Mouse (Mus musculus) adrenal gland, adult (tissue): ENCODE measurements around the gene Cntrl.

Experiments used
- DNase-seq, 2 experiments: peaks; one replicate each; pipeline ENCODE4 v3.0.0; 2022 to 2023; ENCODE audit warnings: low spot score in 1 of 2; ENCODE audit not compliant: inconsistent age in 2 of 2

Cntrl gene

DNA sequence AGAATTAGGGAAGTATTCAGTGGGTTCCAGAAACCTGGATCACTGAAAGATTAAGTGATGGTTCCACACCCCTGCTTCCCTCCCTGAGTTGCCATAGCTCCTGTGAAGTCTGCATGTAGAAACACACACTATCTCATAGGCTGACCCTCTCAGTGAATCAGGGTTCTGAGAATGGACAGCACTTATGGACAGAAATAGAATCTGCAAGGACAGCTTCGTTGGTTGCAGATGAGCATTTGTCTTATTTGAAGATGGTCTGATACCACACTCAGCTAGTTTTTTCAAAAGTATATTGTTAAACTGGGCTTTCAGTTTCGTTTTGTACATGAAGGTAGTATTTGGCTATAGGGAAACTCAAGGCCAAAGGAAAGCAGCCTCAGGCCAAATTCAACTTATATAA lies 1.2 kb downstream of the Cntrl start:
- no peak for DNase-seq

GRCm38 (mm10) chr2:35124716-35125115 lies 15.4 kb downstream of the Cntrl start:
- DNase-seq = no peak

DNA sequence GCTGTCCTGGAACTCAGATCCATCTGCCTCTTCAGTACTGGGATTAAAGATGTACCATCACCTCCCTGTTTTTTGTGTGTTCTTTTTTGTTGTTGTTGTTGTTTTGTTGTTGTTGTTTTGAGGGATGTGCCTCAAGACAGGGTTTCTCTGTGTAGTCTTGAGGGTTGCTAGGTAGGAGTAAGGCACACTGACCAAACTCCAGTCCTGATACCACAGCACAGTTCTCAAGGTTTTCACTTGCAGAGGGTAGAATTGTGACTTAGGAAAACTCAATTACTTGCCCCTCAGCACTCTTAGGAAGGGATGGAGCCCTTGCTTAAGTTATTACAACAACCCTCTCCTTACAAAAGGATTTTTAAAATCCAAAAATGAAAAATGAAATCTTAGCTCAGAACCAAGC lies 22.2 kb downstream of the Cntrl start:
- DNase-seq = no peak

DNA sequence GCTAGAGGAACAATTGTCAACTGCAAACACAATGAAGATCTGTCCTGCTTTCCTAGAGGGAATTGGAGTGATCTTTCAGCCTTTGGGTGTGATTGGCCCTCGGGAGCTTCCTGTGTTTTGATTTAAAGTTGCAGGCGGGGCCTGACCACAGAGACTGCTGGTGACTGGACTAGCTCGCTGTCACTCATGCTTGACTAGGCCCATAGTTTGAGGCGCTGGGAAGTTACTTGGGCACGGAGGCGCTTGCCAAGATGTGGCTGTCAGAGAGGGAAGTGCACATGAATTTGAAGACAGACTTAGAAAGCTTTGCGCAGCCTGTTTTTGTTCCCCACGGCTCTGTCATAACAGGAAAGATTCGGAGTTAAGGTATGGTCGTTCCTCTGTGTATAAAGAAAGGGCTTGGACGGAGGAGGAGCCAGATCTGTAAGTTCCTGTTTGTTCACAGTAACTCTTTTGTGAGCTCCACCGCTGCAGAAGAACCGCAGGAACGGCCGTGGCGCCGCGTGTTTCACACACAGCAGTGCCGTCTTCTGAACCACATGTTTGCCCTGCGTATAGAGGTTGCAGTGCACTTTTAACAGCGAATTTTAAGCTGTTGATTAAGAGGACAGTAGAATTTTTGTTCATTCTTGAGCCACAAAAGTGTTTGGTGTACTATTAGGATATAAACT lies 22.8 kb downstream of the Cntrl start:
- DNase-seq = peak; percentile 95 to 99

- DNase-seq = no peak
Observed at GRCm38 (mm10) chr2:35132662-35133055, 23.4 kb downstream of the Cntrl start.

- peak in 1 of 2 experiments; percentile 19 for DNase-seq
Observed at GRCm38 (mm10) chr2:35133891-35134290, 24.6 kb downstream of the Cntrl start.

DNA sequence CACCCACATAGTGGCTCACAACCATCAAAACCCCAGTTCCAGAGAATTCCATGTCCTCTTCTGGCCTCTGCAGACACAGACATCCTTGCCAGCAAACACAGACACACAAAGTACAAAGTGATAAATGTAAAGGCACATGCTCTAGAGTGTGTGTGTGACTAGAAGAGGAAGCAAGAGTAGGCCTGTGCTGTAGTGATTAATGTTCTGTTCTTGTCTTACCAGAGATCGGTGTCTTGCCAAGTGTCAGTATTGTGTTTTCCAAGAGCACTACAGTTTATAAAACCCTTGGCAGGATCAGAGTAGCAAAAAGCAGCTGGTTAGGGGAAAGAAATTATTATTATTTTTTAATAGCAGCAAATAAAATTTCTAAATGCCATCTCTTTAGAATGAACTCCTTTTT lies 29.3 kb downstream of the Cntrl start:
- DNase-seq = no peak

GRCm38 (mm10) chr2:35141673-35142072 lies 32.4 kb downstream of the Cntrl start:
- DNase-seq = peak in 1 of 2 experiments; percentile 14

DNA sequence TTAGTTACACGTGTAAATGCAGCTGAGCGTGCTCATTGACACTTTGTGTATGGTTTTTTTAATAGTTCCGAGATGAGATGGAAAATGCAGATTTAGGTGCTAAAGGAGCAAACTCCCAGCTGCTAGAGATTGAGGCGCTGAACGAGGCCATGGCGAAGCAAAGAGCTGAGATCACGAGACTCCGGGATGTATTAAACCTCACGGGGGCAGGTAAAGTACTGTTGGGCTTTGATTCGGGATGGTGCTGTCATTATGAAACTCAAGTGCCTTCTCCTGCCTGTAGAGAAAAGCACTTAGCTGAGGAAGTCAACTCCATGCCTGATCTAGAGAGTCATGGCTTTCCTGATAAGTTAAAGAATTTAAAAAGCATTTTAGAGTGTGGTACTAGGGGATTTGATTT lies 39.5 kb downstream of the Cntrl start:
- no peak for DNase-seq

GRCm38 (mm10) chr2:35151303-35151882 lies 42.1 kb downstream of the Cntrl start:
- no peak for DNase-seq

DNA sequence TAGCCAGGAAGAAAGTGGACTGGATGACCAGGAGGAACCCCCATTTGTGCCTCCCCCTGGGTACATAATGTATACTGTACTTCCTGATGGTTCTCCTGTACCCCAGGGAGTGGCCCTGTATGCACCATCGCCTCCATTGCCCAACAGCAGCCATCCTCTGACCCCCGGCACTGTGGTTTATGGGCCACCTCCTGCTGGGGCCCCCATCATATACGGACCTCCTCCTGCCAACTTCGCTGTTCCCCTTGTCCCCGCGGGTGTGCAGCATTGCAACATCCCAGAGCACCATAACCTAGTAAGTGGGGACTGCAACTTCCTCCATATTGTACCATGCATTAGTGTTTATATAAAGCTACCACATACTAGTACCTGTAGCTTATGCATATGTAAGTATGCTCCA lies 43.9 kb downstream of the Cntrl start:
- DNase-seq = no peak

DNA sequence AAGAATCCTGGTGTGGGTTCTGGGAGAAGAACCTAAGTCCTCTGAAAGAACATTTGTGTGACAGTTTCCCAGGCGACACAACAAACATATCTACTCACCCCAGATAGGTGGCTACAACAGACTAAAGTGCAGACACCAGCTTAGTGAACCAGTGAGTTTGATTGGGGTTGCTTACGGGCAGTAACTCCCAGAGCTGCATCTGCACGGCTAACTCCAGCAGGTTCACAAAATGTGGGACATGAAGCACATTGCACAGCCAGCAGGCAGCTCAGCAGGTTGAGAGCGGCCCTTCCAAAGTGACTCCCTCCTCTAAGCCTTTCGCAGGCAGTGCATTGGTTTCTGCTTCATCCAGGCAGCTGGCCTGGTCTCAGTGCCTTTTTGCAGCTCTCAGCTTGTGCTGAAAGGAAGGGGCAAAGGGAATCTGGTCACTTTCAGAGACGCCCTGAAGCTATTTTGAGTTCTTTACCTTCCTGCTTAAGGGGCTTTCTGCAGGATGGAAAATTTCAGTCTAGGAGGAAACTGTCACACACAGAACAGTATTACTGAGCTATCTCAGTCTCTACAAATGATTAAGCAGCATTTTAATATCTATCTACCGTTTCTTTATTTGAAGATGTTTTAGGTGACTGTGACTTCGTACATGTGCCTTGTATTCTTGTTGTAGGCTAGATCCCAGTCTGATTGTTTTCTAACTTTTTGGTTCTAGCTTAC lies 44.7 kb downstream of the Cntrl start:
- no peak for DNase-seq

GRCm38 (mm10) chr2:35156985-35157384 lies 47.7 kb downstream of the Cntrl start:
- DNase-seq = peak in 1 of 2 experiments; percentile 27

- DNase-seq = no peak
Observed at GRCm38 (mm10) chr2:35157836-35158235, 48.5 kb downstream of the Cntrl start.

GRCm38 (mm10) chr2:35158358-35158757 lies 49.1 kb downstream of the Cntrl start:
- DNase-seq = no peak

DNA sequence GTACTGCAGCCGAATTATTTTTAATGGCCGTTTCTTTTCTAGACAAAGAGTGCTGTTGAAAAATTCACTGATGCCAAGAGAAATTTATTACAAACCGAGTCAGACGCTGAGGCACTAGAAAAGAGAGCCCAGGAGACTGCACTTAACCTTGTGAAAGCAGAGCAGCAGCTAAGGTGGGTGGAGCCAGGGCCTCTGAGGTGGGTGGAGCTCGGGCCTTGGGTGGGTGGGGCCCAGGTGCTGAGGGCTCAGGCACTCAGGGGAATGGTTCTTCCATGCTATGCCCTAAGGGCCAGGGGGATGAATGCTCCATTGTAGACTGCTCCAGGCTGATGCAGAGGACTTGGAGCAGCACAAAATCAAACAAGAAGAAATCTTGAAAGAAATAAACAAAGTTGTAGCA lies 50.9 kb downstream of the Cntrl start:
- peak; percentile 76 to 86 for DNase-seq

DNA sequence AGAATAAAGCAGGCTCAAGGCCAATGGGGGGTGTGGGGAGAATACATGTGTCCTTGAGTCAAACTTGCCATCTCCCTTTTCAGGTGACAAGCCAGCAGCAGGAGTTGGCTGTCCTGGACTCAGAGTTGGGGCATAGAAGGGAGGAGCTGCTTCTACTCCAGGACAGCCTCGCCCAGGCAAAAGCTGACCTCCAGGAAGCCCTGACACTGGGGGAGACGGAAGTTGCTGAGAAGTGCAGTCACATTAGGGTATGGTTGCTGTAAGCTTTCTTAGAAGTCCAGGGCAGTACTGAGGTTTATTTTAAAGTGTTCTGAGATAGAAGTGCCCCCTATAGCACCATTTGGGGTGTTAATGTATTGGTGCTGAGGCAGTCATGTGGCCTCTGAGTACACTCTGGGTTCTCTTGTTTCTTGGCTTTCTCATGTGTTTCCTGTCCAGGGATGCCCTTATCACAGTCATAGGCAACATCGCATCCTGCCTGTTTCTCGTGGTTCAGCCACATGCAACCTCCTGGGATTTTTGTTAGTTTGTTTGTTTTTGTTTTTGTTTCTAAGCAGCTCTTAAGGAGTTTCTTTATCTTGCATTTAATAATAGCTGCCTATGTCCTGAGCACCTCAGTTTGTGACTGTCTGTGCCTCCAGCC lies 52.7 kb downstream of the Cntrl start:
- DNase-seq = peak in 1 of 2 experiments; percentile 58

DNA sequence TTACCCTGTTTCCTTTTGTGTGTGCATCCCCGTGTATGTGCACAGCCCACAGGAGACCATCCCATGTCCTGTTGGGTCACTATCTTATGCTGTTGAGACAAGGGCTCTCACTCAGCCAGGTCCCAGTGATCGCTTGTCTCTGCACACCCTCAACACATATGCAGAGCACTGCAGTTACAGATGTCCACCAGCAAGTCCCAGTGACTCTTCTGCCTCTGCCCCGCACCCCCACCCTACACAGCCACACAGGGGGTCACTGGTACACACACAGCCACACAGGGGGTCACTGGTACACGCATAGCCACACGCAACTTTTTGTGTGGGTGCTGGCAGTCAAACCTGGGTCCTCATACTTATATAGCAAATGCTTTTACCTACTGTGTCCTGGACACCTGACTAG lies 54.1 kb downstream of the Cntrl start:
- no peak for DNase-seq

- peak in 1 of 2 experiments; percentile 71 for DNase-seq
Observed at GRCm38 (mm10) chr2:35165416-35165815, 56.1 kb downstream of the Cntrl start.

DNA sequence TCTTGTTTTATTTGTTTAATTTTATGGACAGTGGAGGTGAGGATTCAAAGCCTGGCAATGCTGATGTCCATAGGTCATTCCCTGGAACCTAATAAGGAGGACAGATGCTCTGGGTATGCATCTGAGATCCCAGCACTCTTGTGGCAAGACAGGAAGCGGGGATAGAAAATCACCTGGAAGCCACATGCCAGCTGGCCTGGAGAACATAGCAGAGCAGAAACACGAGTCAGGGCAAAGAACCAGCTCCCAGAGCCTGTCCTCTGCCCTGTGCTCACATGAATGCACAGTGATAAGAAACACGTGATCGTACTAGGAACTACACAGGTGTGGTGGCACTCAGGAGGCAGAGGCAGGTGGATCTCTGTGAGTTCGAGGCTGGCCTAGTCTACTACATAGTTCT lies 57.5 kb downstream of the Cntrl start:
- no peak for DNase-seq

- DNase-seq = peak in 1 of 2 experiments; percentile 70
Observed at GRCm38 (mm10) chr2:35169452-35169851, 60.2 kb downstream of the Cntrl start.

GRCm38 (mm10) chr2:35171341-35171861 lies 62.1 kb downstream of the Cntrl start:
- DNase-seq = peak; percentile 85 to 92
